Mouse (Mus musculus): Measurements from ENCODE around the gene Adamts17. TPM values are rescaled to one million over a fixed set of nuclear protein-coding genes. Genes with fewer than 3 reads are reported as not detected.
A peak's percentile ranks its signal among the peaks of the same experiment; 100 is the strongest.

The Adamts17 gene
- polyA plus RNA-seq, 2 experiments, result 16.0 to 19.5 TPM

DNA sequence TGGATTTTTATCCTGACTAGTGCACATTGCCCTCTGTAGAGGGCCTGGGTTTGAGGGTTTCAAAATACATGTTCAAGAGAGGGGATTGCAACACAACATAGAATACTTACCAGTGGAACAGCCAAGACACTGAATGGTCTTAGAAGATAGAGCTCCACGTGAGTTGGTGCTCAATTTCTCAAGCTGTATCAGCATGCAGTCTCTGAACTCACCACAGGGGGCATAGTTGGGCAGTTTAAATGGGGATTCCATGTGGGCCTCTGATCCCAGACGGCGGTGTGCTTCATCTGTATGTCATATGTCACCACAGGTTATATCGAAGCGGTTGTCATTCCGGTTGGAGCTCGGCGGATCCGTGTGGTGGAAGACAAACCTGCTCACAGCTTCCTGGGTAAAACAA, 222.2 kb downstream of the Adamts17 start:
- no peak for ATAC-seq (ENCODE audit: low FRiP score, low read depth)
- no peaks in the 10 kb centered on the region for H3K9me3 ChIP-seq (ENCODE audit: control insufficient read depth, low read length)
- 80% methylated on average over 9 of the region's 9 CpGs for WGBS
- peaks cover 9% of the 10 kb centered on the region; the same call in 1 of the 2 replicates for H3K36me3 ChIP-seq (ENCODE audit: control insufficient read depth, insufficient read depth, low read length)
- no peak overlapping the region for H3K27ac ChIP-seq (replicated peaks; ENCODE audit: low read depth, low read length)
- no peak for TF ChIP-seq POLR2A (IDR thresholded peaks at IDR 0.05; ENCODE audit: borderline replicate concordance, extremely low read depth, insufficient read depth, insufficient read length)
- peaks cover 19% of the 10 kb centered on the region for H3K4me1 ChIP-seq (ENCODE audit: control insufficient read depth, insufficient read depth, low read length)
- DNase-seq (ENCODE audit: low spot score), result peak; percentile 13
- no peak overlapping the region for H3K9ac ChIP-seq (ENCODE audit: low read depth, low read length, severe bottlenecking)
- H3K4me2 ChIP-seq (replicated peaks; ENCODE audit: low read depth, low read length, severe bottlenecking), result no peak overlapping the region
- no peaks in the 10 kb centered on the region for H3K27me3 ChIP-seq (ENCODE audit: control insufficient read depth, insufficient read depth, low read length)
- no peak overlapping the region for H3K4me3 ChIP-seq (replicated peaks; ENCODE audit: low read length)

DNA sequence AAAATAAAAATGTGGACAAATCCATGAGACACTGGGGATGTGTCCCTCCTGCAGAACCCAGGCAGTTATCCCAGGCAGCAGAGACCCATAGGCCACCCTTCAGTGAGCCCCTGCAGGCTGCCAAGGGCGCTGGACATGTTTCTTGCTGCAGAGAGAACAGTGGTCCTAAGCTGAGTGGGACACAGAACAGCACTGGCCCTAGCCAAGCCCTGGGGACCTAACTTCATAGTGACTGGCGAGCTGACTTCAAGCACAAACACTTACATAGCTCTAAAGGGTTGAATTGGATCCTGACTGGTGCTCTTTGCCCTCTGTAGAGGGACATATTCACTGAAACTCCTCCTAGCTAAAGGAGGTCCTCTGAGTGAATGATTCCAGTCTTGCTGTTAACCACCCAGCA, 223.0 kb downstream of the Adamts17 start:
- 82% methylated on average over 2 of the region's 2 CpGs for WGBS
- no peaks in the 10 kb centered on the region for H3K27me3 ChIP-seq (ENCODE audit: control insufficient read depth, insufficient read depth, low read length)
- ATAC-seq (ENCODE audit: low FRiP score, low read depth), result no peak

DNA sequence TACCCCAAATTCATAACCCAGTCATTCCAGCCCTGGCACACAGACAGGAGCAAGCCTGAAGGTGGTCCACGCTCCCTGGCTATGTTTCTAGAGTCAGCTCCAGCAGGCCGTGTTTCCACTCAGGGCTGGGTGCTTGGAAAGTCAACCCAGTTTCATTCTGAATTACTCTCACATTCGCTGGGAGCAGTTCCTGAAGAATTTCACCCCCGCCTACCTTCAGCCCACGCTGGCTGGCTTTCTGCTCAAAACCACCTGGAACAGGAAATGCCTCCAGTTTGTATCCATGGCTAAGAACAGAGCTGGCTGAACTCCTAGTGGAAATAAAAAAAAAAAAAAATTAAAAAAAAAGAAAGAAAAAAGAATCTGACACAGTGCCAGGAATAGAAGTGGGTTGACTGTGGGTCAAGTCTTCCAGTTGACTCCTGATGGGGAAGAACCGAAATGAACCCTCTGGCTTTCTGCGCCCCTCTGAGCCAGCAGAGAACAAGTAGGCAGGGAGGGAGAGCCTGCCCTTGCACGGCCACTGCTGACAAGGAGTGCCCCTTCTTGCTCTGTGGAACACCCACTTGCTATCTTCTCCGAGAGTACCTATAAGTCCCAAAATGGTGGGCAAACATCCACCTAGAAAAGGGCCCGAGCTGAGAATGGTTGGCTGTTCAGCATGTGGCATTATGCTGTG, 225.2 kb downstream of the Adamts17 start:
- DNase-seq (ENCODE audit: low spot score) (peak; percentile 73), ATAC-seq (ENCODE audit: low FRiP score, low read depth) (peak; percentile 72; the same call in 1 of the 2 replicates)
- H3K4me1 ChIP-seq (ENCODE audit: control insufficient read depth, insufficient read depth, low read length), result peaks cover 22% of the 10 kb centered on the region
- 42% methylated on average over 10 of the region's 10 CpGs for WGBS
- no peak overlapping the region for H3K9ac ChIP-seq (ENCODE audit: low read depth, low read length, severe bottlenecking)
- peaks cover 9% of the 10 kb centered on the region; the same call in 1 of the 2 replicates for H3K36me3 ChIP-seq (ENCODE audit: control insufficient read depth, insufficient read depth, low read length)
- no peak overlapping the region for H3K4me2 ChIP-seq (replicated peaks; ENCODE audit: low read depth, low read length, severe bottlenecking)
- no peaks in the 10 kb centered on the region for H3K9me3 ChIP-seq (ENCODE audit: control insufficient read depth, low read length)
- H3K27me3 ChIP-seq (ENCODE audit: control insufficient read depth, insufficient read depth, low read length), result no peaks in the 10 kb centered on the region
- H3K4me3 ChIP-seq (replicated peaks; ENCODE audit: low read length), result no peak overlapping the region
- H3K27ac ChIP-seq (replicated peaks; ENCODE audit: low read depth, low read length), result peak overlapping the region; percentile 71
- TF ChIP-seq POLR2A (IDR thresholded peaks at IDR 0.05; ENCODE audit: borderline replicate concordance, extremely low read depth, insufficient read depth, insufficient read length), result no peak

More for the DNA sequence above, 223.0 kb downstream of the Adamts17 start:
- H3K4me3 ChIP-seq (replicated peaks; ENCODE audit: low read length), result no peak overlapping the region
- H3K9ac ChIP-seq (ENCODE audit: low read depth, low read length, severe bottlenecking), result no peak overlapping the region
- H3K9me3 ChIP-seq (ENCODE audit: control insufficient read depth, low read length), result no peaks in the 10 kb centered on the region
- H3K36me3 ChIP-seq (ENCODE audit: control insufficient read depth, insufficient read depth, low read length), result peaks cover 9% of the 10 kb centered on the region; the same call in 1 of the 2 replicates
- no peak for TF ChIP-seq POLR2A (IDR thresholded peaks at IDR 0.05; ENCODE audit: borderline replicate concordance, extremely low read depth, insufficient read depth, insufficient read length)
- peaks cover 19% of the 10 kb centered on the region for H3K4me1 ChIP-seq (ENCODE audit: control insufficient read depth, insufficient read depth, low read length)
- no peak for DNase-seq (ENCODE audit: low spot score)
- H3K27ac ChIP-seq (replicated peaks; ENCODE audit: low read depth, low read length), result no peak overlapping the region
- H3K4me2 ChIP-seq (replicated peaks; ENCODE audit: low read depth, low read length, severe bottlenecking), result no peak overlapping the region

DNA sequence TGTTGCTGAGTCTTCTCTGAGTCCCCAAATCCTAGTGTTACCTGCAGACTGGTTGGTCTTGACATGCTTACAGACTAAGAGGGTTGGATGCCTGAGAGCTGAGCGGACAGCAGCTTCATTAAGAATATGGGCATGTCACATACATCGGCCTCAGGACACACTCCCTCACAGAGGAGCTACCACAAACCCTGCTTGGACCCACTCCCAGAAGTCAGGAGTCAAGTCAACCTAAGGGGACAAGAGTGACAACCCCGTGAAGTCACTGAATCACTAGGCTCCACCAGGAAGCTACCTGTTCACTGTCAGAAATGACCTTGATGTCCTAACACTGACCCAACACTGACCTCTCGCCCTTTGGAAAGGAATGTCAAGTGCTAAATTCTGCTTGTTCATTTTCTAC, 226.1 kb downstream of the Adamts17 start:
- Histone ChIP-seq H3K27ac (replicated peaks; ENCODE audit: low read depth, low read length) (no peak overlapping the region), H3K4me2 (replicated peaks; ENCODE audit: low read depth, low read length, severe bottlenecking) (no peak overlapping the region), H3K9me3 (ENCODE audit: control insufficient read depth, low read length) (no peaks in the 10 kb centered on the region), H3K9ac (ENCODE audit: low read depth, low read length, severe bottlenecking) (no peak overlapping the region), H3K4me1 (ENCODE audit: control insufficient read depth, insufficient read depth, low read length) (peaks cover 22% of the 10 kb centered on the region), H3K27me3 (ENCODE audit: control insufficient read depth, insufficient read depth, low read length) (no peaks in the 10 kb centered on the region), H3K4me3 (replicated peaks; ENCODE audit: low read length) (no peak overlapping the region), H3K36me3 (ENCODE audit: control insufficient read depth, insufficient read depth, low read length) (peaks cover 12% of the 10 kb centered on the region; the same call in 1 of the 2 replicates)
- WGBS, result 84% methylated on average over 4 of the region's 4 CpGs
- ATAC-seq (ENCODE audit: low FRiP score, low read depth) (no peak), DNase-seq (ENCODE audit: low spot score) (no peak)
- no peak for TF ChIP-seq POLR2A (IDR thresholded peaks at IDR 0.05; ENCODE audit: borderline replicate concordance, extremely low read depth, insufficient read depth, insufficient read length)

DNA sequence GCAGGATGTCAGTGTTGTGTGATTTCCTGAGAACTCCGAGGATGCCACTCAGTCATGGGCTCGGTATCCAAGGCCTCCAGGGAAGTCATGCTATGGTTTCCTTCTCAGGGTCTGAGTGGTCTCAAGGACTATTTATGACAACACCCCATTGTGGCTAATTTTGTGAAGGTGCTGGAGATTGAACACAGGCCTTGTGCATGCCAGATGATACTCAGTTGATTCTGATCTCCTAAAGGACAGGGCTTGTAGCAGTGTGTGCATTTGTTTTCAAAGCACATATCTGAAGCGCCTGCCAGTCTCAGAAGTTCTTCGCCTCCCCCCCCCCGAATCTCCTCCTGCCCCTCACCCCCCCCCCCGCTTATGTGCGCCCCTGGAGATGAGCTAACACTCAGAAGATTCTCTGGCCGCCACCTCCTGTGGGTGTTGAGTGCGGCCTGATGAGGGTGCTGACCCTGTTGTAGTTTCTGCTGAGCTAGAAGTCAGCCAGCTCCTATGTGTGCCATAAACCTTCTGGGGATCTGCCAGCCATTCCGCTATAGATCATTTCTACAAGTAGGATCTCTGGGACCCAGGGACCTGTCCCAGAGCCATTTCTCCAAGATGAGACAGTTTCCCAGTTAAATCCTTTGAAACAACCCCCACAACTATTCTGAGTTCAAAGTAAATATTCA, 232.6 kb downstream of the Adamts17 start:
- Histone ChIP-seq H3K9ac (ENCODE audit: low read depth, low read length, severe bottlenecking) (no peak overlapping the region), H3K4me2 (replicated peaks; ENCODE audit: low read depth, low read length, severe bottlenecking) (no peak overlapping the region), H3K27me3 (ENCODE audit: control insufficient read depth, insufficient read depth, low read length) (no peaks in the 10 kb centered on the region), H3K27ac (replicated peaks; ENCODE audit: low read depth, low read length) (0 out of 2 replicates have a peak overlapping the region, but pooled peaks have one; percentile 16), H3K36me3 (ENCODE audit: control insufficient read depth, insufficient read depth, low read length) (peaks cover 3% of the 10 kb centered on the region; the same call in 1 of the 2 replicates), H3K9me3 (ENCODE audit: control insufficient read depth, low read length) (no peaks in the 10 kb centered on the region), H3K4me3 (replicated peaks; ENCODE audit: low read length) (no peak overlapping the region), H3K4me1 (ENCODE audit: control insufficient read depth, insufficient read depth, low read length) (peaks cover 11% of the 10 kb centered on the region)
- DNase-seq (ENCODE audit: low spot score) (peak; percentile 17), ATAC-seq (ENCODE audit: low FRiP score, low read depth) (no peak)
- 70% methylated on average over 10 of the region's 10 CpGs for WGBS
- TF ChIP-seq POLR2A (IDR thresholded peaks at IDR 0.05; ENCODE audit: borderline replicate concordance, extremely low read depth, insufficient read depth, insufficient read length), result no peak

All from limb, embryonic 14.5 days (tissue).